Mouse (Mus musculus) cerebellum, adult 9-10 months (tissue): ENCODE data around the gene Pipox.

Experiments used
- DNase-seq: peaks from one replicate; pipeline ENCODE4 v3.0.0; 2022

Pipox gene

DNA sequence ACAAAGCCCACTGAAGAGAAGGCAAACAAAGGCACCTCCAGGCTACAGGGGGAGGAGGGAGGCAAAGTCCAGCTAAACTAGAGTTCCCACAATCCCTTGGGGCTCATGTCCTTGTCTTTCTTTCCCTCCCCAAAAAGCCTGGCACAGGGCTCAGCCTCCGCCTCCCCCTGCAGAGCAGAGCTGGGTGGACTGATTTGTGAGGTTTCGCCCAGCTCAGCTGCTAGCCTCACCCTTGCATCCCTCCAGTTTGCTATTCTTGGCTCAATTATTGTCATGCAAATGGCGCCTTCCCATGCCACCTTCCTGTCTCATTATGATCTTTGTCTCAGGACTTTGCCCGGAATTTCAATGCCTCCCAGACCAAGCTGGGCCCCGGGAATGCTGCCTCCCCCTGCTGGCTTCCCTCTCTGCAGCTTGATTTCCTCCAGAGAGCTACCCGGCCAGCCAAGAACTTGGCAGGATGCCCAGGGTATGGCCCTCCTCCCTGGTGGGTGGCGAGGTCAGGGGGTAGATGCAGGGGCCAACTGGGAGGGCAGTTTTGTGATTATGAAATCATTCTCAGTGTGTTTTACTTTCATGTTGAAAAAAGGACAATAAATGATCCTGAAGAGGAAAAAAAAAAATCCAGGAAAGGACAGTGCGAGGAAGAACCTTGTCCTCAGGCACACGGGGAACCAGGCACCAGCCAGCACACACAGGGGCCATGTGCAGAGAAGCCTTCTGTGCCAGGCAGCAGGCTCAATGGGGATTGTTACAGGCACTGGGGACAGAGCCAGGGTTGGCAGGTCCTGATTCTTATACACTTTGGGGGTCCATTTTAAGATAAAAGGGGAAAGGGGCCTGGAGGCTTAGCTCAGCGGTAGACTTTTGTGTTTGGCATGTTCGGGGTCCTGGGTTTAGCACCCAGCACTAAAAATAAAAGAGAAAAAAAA lies at the start of gene Pipox:
Gene Pipox (minus strand): TSS at position 310 of the 932 bp plus-strand sequence.
- DNase-seq, result peak; percentile 91

DNA sequence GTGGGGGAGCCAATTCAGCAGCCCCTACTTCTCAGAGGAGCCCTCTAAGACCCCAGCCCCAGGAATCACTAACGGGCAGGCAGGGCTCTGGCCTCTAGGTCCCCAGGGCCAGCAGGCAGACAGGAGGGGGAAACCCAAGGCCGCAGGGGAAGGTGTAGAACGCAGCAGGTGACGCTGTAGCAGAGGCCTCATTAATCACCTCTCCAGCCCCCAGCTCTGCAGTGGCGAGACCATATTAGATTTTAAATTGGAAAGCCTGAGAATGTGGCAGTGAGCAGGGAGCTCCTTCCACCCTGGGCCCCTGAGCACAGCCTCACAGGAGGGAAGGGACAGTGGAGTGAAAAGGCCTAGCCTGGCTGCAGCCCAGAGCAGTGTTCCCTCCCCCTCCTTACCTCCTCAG lies 48.3 kb upstream of the Pipox start:
- DNase-seq, result no peak

DNA sequence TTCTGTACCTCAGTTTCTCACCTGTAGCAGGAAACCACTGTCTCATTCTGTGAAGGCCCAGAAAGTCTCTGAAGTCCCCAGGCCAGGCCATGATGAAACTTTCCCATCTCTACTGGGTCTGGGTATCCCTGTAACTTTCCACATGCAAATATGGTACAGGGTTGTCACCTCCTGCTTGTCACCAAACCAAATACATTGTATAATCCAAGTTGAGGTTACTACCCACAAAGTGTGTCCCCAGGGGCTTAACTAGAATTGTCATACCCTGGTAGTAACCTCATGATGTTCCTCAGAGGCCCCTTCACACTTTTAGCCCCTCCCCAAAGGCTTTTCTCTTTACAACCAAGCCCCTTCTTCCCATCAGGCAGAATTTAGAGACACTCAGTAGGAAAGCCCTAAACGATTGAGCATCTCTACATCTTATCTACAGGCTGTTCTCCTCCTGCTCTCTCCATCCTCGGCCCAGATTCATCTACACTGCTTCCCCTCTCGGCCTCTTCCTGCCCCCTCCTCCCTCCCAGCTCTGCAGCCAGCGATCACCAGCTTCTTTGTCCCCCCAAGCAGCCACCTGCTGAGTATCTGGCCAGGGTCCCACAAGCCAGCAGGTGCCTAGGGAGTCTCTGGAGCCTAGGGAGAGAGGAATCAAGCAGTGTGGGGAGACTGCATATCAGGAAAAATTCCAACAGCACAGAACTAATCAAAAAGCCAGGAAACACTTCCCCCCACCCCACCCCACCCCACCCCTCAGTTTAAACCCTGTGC lies 43.9 kb upstream of the Pipox start:
- no peak for DNase-seq

DNA sequence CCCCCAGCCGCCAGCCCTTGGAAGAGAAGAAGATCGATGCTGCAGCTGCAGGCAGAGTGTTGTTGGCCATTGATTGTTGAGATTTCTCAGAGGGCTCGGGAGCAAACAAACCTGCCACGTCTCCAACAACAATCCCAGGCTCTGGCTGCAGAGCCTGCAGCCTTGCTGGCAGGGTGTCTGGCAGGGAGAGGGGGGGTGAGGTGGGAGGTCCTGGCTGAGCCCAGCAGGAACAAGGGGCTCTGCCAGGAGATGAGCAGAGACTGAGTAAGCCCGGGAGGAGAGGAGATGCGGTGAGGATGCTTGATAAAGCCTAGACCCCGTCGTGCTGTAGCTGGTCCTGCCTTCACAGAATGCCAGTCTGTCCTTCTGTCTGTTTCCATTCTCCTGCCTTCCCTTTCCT lies 43.0 kb upstream of the Pipox start:
- no peak for DNase-seq

DNA sequence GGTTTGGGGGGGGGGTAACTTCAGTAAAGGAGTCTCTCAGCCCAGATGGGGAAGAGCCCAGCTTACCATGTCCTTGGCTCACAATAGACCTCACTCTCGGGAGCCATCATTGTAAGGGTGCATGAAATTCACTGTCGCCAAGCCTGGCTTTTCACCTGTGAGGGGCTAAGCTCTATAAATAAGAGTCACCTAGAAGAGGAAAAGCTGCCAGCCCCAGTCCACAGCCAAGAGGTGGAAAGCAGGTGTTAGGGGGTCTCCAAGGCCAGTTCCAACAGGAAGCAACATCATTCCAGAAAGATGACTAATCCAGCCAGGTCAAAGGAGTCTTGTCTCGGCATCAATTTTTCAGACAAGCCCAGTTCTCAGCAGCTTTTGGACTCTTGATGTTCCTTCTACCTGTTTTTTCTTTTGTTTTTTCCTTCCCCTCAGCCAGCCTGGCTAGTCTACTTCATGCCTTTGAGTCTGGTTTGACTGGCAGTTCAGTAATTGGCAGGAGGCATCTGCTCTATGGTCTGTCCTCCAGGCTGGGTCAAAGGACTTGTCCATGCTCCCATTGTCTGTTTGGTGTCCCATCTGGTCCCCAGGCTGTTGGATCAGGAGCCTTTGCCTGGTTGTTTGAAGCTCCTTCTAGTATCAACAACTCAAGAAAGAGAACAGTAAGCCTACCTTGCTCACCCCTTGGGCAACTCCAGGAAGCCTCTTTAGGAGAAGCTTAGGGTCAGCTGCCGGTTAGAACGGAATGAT lies 40.8 kb upstream of the Pipox start:
- DNase-seq, result peak; percentile 82

DNA sequence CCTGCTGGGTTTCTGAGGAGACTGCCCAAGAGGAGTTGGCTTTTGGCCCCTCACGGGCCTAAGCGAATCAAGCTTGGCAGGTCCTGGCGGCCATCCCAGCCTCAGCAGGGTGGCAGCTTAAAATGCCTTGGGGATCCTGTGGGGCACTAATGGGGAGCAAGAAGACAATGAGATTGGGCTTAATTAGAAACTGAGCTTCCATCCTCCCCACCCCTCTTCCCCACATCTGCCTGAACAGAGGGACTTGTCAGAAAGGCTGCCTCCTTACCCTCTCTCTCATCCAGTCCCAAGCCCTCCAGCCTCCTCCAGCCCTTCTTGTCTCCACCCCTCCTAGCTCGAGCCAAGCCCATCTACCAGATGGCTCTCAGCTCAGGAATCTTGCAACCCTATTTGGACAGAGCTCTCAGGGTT lies 40.2 kb upstream of the Pipox start:
- peak; percentile 81 for DNase-seq

DNA sequence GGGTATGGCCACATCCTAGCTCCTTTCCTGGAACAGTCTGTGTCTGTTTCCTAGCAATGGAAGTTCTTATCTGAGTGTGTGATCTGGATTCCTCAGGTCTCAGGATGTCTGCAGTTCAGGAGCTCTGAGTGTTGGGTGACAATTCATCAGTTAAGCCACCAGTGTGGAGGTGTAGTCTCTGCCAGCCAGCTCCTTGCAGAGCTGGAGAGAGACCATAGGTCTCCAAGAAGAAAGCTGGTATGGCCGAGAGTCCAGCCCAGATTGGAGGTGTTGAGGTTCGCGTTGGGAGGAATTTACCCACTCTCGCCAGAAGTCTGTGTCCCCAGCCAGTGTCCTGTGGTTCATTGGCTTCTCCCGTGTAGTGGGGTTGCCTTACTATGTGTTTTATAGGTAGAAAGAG lies 38.7 kb upstream of the Pipox start:
- no peak for DNase-seq

DNA sequence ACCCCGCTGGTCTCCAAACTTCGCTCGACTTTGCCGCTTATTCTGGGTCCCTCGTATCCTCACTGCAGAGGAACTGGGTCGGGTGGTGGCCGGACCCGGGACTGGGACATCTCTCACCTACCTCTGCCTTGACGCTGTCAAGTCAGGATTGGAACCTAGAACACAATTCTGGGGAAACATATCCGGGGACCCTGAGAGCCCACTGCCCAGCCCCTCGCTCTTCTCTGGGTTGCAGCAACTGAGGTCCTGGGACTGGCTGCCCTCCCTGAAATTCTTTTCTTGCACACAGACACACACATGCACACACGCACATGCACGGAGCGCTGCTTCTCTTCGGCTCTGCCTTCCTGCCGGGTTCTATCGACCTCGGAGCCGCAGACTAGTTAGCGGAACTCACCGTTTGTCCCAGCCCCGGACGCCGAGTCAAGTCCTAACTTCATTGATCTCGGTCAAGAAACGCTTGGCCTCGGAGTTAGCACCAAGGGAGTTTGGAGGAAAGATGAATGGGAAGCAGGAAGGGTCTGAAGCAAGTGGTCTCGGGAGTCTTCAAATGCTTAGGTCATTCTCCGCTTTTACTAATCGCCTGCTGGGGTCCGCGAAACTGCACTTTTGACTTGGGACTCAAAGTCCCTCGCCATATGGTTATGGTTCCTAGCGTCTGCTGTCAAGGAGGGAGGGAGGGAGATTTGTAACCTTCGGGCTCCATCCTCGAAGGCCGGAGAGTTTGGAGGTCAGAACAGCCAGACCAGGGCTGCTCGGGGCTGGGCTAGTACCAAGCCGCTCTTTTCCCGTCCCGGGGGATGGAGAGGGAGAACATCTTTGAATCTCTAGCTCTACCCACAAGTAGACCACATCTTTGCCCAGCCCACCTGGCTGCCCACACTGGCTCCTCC lies 37.9 kb upstream of the Pipox start:
- DNase-seq, result no peak

DNA sequence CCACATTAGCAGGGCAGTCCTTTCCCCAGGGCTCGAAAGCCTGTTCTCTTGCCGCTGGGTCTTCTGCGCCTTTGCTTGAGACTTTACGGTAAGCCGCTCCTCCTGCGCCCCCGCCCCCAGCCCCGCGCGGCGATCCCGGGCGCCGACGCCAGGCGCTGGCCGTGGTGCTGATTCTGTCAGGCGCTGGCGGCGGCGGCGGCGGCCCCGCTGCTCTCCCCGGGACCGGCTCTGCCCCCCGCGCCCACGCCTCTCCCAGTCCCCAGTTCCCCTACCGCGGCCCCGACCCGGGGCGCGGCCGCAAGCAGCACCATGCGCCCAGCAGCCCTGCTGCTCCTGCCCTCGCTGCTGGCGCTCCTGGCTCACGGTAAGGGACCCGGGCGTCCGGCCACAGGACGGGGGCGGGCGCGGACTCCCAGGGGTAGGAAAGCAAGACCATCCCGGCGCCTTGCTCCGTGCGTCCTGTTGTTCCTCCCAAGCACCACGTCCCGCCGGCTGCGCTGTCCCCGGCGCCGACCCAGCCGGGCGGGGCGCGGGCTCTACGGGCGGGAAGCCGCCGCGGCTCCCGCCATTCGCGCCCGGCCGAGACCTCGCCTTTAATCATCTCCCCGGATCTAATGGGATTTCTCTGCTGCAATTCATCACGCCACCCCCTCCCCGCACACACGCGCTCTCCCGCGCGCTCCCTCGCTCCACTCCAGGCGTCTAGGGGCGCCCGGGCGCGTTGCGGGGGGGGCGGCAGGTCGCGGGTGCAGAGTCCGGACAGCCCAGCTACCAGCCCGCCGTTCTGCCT lies 37.0 kb upstream of the Pipox start, which contains the start of gene Sez6:
Gene Sez6 (plus strand): TSS at position 50 of the 790 bp plus-strand sequence.
- DNase-seq, result peak; percentile 85

DNA sequence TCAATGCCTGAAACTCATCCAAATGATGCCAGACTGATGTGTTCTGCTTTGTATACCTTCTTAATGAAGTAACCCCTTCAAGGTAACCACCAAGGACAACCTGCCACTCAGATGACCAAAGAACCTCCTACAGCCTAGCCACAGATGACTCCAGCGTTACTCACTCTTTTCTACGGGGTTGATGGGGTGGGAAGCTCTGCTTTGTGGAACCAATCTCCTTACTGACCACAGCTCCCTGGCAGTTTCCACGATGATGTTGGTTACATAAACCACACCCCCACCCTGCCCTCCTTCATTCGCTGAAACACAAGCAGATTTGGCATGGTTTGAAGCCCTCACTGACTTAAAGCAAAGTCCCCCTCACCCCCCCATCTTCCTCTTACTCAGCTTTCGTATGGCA lies 33.9 kb upstream of the Pipox start:
- DNase-seq, result no peak

DNA sequence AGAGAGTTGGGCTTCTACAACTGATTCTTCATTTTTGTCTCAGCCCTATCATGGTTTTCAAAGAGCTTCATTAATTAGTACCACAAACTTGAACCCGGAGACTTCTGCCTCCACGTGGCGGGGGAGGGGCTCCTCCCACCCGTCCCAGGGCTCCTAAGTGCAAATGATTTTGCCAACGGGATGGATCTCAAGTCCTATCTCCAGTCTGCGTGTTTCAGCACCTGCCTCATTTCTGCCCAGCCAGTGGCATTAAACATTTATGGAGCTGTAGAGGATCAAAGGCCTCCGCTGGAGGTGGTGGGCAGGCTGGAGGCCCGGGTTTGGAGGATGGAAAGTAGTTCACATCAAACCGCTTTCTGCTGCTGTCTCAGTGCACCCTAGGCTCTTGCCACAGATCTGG lies 32.8 kb upstream of the Pipox start:
- DNase-seq, result no peak

DNA sequence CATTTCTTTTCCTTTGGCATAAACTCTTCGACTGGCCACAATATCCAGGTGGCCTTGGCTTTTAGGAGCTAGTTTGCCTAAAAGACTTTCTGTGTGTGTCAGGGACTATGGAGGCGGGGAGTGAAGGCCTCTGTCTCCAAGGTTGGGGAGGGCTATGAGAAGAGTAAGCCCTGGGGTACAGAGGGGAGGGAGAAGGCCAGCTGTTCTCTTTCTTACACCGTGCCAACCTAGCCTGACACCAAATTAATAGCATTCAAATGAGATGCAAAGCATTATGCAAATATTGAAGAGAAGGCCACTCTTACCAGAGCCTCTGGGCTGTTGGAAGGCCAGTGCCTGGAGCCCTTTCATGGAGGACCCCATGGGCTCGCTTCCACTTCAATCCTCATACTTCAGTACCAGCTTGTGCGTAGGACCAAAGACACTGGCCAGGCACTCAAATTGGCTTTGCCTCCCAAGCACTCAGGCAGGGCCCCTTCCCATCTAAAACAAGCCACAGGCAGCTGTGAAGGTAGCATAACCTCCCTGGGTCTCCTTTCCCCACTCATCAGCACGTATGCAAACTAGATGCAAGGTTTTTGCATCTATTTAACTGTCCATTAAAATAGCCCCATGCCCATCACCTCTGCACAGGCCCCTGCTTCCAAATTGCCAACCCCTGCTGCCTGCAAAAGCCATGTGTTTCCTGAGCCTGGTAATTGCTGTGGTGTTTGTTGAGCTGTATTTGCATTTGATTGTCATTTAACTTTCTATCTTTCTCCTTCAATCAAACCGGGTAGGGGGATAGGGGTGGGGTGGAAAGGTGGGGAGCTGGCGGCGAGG lies 32.2 kb upstream of the Pipox start:
- DNase-seq, result no peak

DNA sequence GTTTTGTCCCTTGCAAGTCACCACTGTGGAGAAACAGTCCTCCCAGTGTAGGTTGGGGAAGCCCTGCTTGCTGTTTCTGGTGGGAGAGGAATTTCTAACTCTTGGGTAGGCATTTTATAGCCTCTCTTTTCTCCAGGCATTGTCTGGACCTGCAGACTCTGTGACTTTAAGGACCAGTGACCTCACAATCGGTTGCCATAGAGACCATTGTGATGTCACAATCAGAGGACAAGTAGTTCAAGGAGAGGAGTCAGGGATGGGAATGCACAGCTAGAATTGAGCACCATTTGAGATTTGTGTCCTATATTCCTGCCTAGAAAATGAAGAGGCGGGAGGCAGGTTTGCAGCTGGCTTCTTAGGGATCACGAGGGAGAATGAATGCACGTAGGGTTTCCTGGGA lies 29.4 kb upstream of the Pipox start:
- no peak for DNase-seq

DNA sequence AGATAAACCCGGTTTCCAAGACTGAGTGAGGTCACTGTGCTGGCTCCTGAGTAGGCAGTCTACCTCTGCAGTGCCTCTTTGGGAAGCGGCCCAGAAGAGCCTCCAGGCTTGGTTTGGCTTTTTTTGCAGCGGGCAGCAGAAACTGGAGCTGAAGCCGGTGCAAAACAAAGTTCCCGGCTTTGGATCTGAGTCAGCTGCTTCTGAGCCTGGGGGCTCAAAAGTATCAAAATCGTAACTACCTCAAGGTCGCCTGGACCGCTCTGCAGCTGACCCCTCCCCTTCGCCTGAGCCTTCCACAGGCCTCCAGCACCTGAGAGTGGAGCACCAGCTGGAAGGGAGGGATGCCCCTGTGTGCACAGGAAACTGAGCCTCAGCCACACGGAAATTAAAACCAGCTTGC lies 23.3 kb upstream of the Pipox start:
- DNase-seq, result peak; percentile 69

DNA sequence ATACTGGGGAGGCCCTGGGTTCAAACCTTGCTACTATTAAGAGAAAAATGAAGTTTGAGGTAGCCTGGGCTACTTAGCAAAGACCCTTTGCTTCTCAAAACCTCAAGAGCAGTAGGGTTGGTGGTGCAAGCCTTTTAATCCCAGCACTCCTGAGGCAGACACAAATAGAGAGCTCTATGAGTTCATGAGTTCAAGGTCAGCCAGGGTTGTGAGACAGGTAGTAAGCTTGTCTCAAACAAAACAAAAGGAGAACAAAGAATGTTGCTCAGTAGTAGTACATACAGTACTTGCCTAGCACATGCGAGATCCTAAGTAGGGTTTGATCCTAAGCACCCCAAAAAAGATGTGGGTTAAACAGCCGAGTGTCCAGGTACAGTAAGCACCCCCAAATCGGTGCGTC lies 22.8 kb upstream of the Pipox start:
- no peak for DNase-seq

DNA sequence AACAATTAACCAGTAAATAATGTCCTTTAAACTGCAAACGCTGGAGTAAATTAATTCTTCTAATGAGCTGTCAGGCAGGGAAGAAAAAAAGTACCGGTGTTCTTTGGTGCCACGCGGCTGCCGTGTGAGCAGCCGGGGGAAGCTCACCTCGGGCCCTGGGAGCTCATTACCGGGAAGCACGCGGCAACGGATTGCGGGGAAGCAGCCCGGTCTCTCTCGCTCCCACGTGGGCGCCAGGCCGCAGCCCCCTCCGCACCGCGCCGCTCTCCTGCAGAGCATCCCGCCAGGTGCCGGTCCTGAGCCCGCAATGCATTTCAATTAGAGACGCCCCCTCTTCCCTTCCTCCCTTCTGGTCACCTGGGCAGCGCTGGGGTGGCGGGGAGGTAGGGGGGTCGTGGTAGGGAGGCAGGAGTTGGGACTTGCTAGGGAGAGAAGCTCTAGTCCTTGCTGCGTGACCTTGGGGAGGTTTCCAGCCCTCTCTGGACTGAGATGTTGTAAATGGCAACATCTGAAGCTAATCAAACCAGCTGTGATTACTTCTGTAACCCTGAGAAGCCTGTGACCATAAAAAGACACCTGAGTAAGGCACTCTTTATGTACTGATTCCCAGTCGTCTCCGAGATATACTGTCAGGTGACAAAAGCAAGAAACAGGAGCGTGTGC lies 20.8 kb upstream of the Pipox start:
- DNase-seq, result no peak

DNA sequence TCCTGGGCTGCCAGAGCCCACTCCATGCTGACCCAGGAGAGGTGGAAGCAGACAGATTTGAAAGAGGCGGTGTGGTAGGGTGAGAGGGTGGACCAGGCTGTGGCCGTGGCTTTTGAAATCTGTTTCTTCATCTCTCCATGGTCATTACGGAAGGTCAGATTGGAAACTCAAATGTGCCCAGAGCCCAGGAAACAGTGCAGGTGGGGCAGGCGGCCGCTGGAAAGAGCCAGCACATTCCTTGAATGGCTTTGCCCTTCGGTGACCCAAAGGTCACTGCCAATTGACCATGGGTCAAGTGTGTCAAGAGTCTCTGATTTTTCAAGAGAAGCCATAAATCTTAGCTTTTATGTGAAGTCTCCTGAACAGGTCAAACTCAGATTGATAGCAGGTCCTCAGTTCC lies 19.6 kb upstream of the Pipox start:
- no peak for DNase-seq

DNA sequence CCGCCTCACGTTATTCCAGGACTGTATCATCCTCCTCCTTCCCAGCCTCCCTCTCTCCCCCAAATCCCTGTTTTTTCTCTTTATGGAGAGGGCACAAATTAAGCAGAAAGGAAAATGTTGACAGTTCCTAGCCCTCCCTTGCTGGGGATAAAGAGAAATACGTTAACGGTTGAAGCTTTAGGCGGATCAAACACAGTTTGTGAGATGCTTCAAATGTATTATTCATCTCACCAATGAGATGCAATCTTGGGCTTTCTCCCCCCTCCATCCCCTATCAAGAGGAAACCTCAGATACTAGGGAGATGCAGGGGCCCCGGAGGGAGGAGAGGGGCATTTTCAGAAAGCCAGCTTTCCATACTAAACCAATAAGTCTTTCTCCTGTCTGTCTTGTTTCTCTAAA lies 15.9 kb upstream of the Pipox start:
- DNase-seq, result no peak

DNA sequence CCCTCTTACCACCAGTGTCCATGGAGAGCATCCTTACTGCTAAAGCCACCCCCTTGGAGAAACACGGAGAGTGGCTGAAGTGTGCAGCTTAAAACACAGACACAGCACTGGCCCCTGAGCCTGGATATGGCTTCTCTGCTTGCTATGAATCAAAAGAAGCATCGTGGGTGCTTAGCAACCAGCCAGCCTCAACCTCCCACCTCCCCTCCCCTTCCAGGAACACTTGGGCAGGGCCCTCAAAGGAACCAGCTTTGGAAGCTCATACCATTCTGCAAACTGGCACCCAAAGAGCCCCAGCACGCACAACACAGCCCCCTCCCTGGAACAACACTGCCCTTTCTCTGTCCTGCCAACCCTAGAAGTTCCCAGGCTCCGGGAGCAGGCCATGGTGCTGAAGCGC lies 15.5 kb upstream of the Pipox start:
- DNase-seq, result no peak

DNA sequence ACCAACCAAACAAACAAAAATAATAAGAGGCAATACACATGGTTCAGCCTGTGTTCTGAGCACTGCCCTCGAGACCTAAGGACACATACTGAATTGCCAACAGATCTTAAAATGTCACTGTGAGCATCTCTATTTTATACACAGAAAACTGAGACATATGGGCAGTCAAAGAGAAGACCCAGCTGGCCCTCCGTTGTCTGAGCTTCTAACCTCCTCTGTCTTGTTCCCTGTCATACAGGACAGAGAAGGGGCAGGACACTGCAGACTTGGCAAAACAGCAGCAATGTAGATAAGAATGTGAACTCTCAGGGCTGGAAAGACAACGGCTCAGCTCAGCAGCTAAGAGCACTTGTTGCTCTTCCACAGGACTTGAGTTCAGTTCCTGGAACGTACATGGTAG lies 14.6 kb upstream of the Pipox start:
- no peak for DNase-seq
